ENCODE assay signal across 8 mouse cellular contexts in the genomic region with DNA sequence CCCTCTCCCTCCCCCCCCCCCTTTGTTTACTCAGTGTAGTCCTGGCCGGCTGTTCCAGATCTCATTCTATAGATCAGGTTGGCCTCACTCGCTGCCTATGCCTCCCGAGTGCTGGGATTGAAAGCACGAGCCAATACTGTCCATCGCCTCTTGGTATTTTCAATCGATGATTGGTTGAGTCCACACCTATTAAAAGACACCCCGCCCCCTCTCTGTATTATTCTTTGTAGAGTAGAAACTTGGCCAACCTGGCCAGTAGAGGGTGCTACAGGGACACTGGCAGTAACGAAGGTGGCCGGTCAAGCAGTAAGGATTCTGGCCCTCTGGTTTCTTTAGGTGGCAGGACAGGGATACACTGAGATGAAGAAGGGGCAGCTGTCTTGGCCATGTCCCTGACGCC. TPM values are rescaled to one million over a fixed set of nuclear protein-coding genes. Genes with fewer than 3 reads are reported as not detected.
A peak's percentile ranks its signal among the peaks of the same experiment; 100 is the strongest.
DNase-seq lines count a peak whose midpoint lies in the region; TF ChIP-seq lines count a peak whose summit lies in the region.
"Had no signal": no experiment of that assay in that cellular context is flagged by ENCODE, and none has a peak within 500 bp of the region (broad histone marks: within the 10 kb centered on the region; RNA-seq: fewer than 3 reads in every experiment).

No protein-coding gene starts in this region.

- TF ChIP-seq POLR2A in ES-Bruce4 (IDR thresholded peaks at IDR 0.05; ENCODE audit: insufficient read depth, low read length) = no peak

- peak; percentile 78 for TF ChIP-seq CTCF in ES-Bruce4 (IDR thresholded peaks at IDR 0.05; ENCODE audit: low read depth, low read length)

- 2% methylated on average over 10 of the region's 10 CpGs for WGBS in large intestine, adult 2 months

- intact Hi-C loops in heart, postnatal 14 days (cut with DNase I) = loop anchor here (5.0 kb wide), 1 partner anchor 112 kb away; no protein-coding TSS in a partner anchor

- 0 out of 2 replicates have a peak overlapping the region, but pooled peaks have one; percentile 36 for H3K27ac ChIP-seq in ES-Bruce4 (ENCODE audit: insufficient read depth, low read length)
- H3K27ac ChIP-seq: limb, embryonic 15.5 days had no signal

- peaks cover 2% of the 10 kb centered on the region for H3K4me1 ChIP-seq in ES-Bruce4 (ENCODE audit: control insufficient read depth, insufficient read depth, low read length)
- H3K4me1 ChIP-seq in megakaryocyte, embryonic 14.5 days = peaks cover 34% of the 10 kb centered on the region

- peak; percentile 54 to 56 for DNase-seq in adrenal gland, adult 18-20 months (ENCODE audit: low spot score in 2 of 2)
- peak; percentile 76 for DNase-seq in embryo, embryonic 11 days
- DNase-seq in heart, postnatal 14 days = peak; percentile 45 to 57
- DNase-seq in large intestine, adult 2 months (ENCODE audit: low read depth, low spot score) = peak; percentile 68
- DNase-seq in spleen, postnatal 36 days (ENCODE audit: low spot score in 2 of 2) = peak; percentile 56 to 62

- H3K9ac ChIP-seq in ES-Bruce4 (ENCODE audit: low read depth, poor library complexity, severe bottlenecking) = peak overlapping the region; percentile 49
- H3K9ac ChIP-seq: limb, embryonic 15.5 days had no signal

- H3K9me3 ChIP-seq in ES-Bruce4 (replicated peaks; ENCODE audit: control insufficient read depth, insufficient read depth, low read length, poor library complexity, severe bottlenecking) = no peaks in the 10 kb centered on the region
- H3K9me3 ChIP-seq in megakaryocyte, embryonic 14.5 days = peaks cover 6% of the 10 kb centered on the region
- H3K9me3 ChIP-seq: limb, embryonic 15.5 days had no signal

- H3K36me3 ChIP-seq in ES-Bruce4 (ENCODE audit: control insufficient read depth, insufficient read depth, low read length, poor library complexity, severe bottlenecking) = no peaks in the 10 kb centered on the region
- H3K36me3 ChIP-seq in megakaryocyte, embryonic 14.5 days (replicated peaks; ENCODE audit: low read length) = no peaks in the 10 kb centered on the region
- H3K36me3 ChIP-seq: limb, embryonic 15.5 days had no signal

- H3K27me3 ChIP-seq in ES-Bruce4 (ENCODE audit: control insufficient read depth, insufficient read depth, low read length, poor library complexity, severe bottlenecking) = no peaks in the 10 kb centered on the region
- H3K27me3 ChIP-seq in megakaryocyte, embryonic 14.5 days (replicated peaks) = peaks cover 12% of the 10 kb centered on the region
- H3K27me3 ChIP-seq: limb, embryonic 15.5 days had no signal

- no peak for TF ChIP-seq EP300 in ES-Bruce4 (IDR thresholded peaks at IDR 0.05; ENCODE audit: insufficient read depth, low read depth, low read length)

- peak overlapping the region; percentile 78 for H3K4me3 ChIP-seq in ES-Bruce4 (ENCODE audit: low read depth, low read length)
- H3K4me3 ChIP-seq in megakaryocyte, embryonic 14.5 days (replicated peaks) = peak overlapping the region; percentile 53
- H3K4me3 ChIP-seq: limb, embryonic 15.5 days had no signal

RNA-seq across cellular contexts. Expression of a gene that starts 19.8 kb away (rescaled TPM):
- polyA plus RNA-seq in ES-Bruce4 (2011; ENCODE audit: insufficient read depth, insufficient read length, low read depth, missing spikeins) = not detected in 2 replicates
- not detected for total RNA-seq in adrenal gland, adult 18-20 months (2021)
- total RNA-seq in heart, postnatal 14 days (2021) = not detected
- polyA plus RNA-seq in large intestine, adult 2 months (2012; rRNA removed) = not detected in 2 replicates
- polyA plus RNA-seq in megakaryocyte, embryonic 14.5 days (2012; ENCODE audit: insufficient read depth, low replicate concordance) = not detected in 2 replicates
- polyA plus RNA-seq: limb, embryonic 15.5 days had no signal

RNA-seq across cellular contexts. Expression of a gene that starts 32.2 kb away (rescaled TPM):
- polyA plus RNA-seq in ES-Bruce4 (2011; ENCODE audit: insufficient read depth, insufficient read length, low read depth, missing spikeins) = not detected in 2 replicates
- total RNA-seq in adrenal gland, adult 18-20 months (2021) = not detected
- not detected for total RNA-seq in heart, postnatal 14 days (2021)
- not detected in 2 replicates for polyA plus RNA-seq in large intestine, adult 2 months (2012; rRNA removed)
- polyA plus RNA-seq in megakaryocyte, embryonic 14.5 days (2012; ENCODE audit: insufficient read depth, low replicate concordance) = not detected in 2 replicates
- polyA plus RNA-seq: limb, embryonic 15.5 days had no signal

RNA-seq across cellular contexts. Expression of a gene that starts 38.6 kb away (rescaled TPM):
- 14.6 and 21.9 TPM in 2 replicates for polyA plus RNA-seq in ES-Bruce4 (2011; ENCODE audit: insufficient read depth, insufficient read length, low read depth, missing spikeins)
- 10 to 100 TPM; 10.7 to 13.1 TPM for total RNA-seq in adrenal gland, adult 18-20 months (2021)
- 1 to 10 TPM in 1 of 2 experiments, under 1 TPM in 1; 0.69 to 1.1 TPM for total RNA-seq in heart, postnatal 14 days (2021)
- 1.7 and 2.0 TPM in 2 replicates for polyA plus RNA-seq in large intestine, adult 2 months (2012; rRNA removed)
- 3.4 and 4.0 TPM in 2 replicates for polyA plus RNA-seq in megakaryocyte, embryonic 14.5 days (2012; ENCODE audit: insufficient read depth, low replicate concordance)

RNA-seq across cellular contexts. Expression of a gene that starts 50.3 kb away (rescaled TPM):
- polyA plus RNA-seq in ES-Bruce4 (2011; ENCODE audit: insufficient read depth, insufficient read length, low read depth, missing spikeins) = not detected in 2 replicates
- not detected for total RNA-seq in adrenal gland, adult 18-20 months (2021)
- not detected for total RNA-seq in heart, postnatal 14 days (2021)
- 3.1 and 4.3 TPM in 2 replicates for polyA plus RNA-seq in large intestine, adult 2 months (2012; rRNA removed)
- polyA plus RNA-seq in megakaryocyte, embryonic 14.5 days (2012; ENCODE audit: insufficient read depth, low replicate concordance) = not detected in 2 replicates
- polyA plus RNA-seq: limb, embryonic 15.5 days had no signal

RNA-seq across cellular contexts. Expression of a gene that starts 53.2 kb away (rescaled TPM):
- 37.6 and 45.2 TPM in 2 replicates for polyA plus RNA-seq in ES-Bruce4 (2011; ENCODE audit: insufficient read depth, insufficient read length, low read depth, missing spikeins)
- 1 to 10 TPM; 8.0 to 9.5 TPM for total RNA-seq in adrenal gland, adult 18-20 months (2021)
- total RNA-seq in heart, postnatal 14 days (2021) = 10 to 100 TPM in 1 of 2 experiments, 1 to 10 TPM in 1; 8.1 to 18.8 TPM
- polyA plus RNA-seq in large intestine, adult 2 months (2012; rRNA removed) = 13.4 and 16.2 TPM in 2 replicates
- polyA plus RNA-seq in megakaryocyte, embryonic 14.5 days (2012; ENCODE audit: insufficient read depth, low replicate concordance) = 4.7 and 41.3 TPM in 2 replicates

Comparison
In these comparisons a context has a peak if more than half of its experiments do, and no peak if none do; other contexts are left out.
1. Peak in every context shown above with its lines: DNase-seq, H3K4me3 ChIP-seq and H3K27ac ChIP-seq.